Mouse (Mus musculus) inflammation-experienced regulatory T-cells, adult 6 months (primary cell): Measurements from ENCODE around the gene Wfdc12. TPM values are rescaled to one million over a fixed set of nuclear protein-coding genes. Genes with fewer than 3 reads are reported as not detected.
"Not testable (repeated sequence)": the region's sequence is repeated elsewhere in the genome, so short reads cannot be mapped to it uniquely, and the experiment has no call there.

Source experiments
- ATAC-seq: one replicate; pipeline ENCODE4 v1.8.0; 2017
- polyA plus RNA-seq, 3 experiments: library from polyadenylated mRNA; unstranded; fragments of 100-300 nt; shearing (Covaris generic); gene quantifications; one replicate each; pipeline ENCODE4 v1.2.1; 2017

The Wfdc12 gene
- polyA plus RNA-seq = not detected

DNA sequence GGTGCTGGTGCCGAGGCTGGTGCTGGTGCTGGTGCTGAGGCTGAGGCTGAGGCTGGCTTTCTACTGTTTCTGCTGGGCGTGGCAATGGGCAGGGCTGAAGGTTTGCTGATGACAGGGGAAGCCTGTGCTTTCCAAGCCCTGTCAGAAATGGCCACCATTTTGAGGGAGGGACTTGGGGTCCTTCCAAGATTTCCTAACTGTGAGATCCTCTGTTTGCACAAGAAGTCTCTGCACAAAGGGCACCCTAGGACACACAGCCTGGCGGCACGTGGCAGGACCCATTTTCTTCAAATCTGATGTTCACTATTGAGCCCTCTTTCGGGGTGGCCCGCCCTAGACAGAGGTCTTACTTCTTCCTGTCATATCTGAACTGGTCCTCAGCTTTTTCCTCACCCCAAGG is at the start of gene Wfdc12:
Wfdc12 (minus strand) TSS at position 33 of the 400 bp plus-strand sequence.
- no peak for ATAC-seq

DNA sequence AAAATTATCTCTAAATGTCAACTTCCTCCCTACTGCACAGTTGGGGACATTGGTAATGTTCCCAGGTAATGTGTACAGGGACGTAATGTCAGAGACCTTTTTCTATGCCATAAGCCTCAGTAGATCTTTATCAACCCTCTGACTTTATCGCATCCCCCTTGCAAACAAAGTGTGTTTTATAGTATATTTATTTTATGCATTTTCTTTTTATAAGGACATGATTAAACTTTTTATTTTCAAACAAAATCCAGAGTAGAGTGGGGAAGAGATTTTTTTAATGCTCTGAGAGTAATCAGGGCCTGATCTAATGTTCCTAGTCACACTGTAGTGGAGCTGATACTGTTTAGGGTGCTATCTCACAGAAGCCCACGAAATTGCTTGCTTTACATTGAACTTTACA is 48.0 kb upstream of the Wfdc12 start, which contains the start of gene Svs2:
Svs2 (minus strand) TSS at position 101 of the 400 bp plus-strand sequence.
- no peak for ATAC-seq

DNA sequence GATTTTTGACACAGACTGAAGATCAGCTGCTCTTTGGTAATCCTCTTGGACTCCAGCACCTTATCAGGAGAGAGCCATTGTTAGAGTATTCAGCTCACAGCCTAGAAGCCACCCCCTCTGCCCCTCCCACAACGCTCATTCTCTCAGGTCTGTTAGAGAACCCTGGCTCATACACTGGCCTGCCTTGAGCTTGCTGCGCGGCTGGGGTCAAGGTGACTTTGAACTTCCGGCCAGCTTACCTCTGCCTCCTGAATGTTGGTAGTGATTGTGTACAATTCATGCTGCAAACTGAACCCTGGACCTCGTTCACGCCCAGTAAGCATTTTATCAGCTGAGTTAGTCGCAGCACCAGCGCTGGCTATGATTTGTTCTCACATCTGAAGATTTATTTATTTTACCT is 42.3 kb upstream of the Wfdc12 start:
- no peak for ATAC-seq

DNA sequence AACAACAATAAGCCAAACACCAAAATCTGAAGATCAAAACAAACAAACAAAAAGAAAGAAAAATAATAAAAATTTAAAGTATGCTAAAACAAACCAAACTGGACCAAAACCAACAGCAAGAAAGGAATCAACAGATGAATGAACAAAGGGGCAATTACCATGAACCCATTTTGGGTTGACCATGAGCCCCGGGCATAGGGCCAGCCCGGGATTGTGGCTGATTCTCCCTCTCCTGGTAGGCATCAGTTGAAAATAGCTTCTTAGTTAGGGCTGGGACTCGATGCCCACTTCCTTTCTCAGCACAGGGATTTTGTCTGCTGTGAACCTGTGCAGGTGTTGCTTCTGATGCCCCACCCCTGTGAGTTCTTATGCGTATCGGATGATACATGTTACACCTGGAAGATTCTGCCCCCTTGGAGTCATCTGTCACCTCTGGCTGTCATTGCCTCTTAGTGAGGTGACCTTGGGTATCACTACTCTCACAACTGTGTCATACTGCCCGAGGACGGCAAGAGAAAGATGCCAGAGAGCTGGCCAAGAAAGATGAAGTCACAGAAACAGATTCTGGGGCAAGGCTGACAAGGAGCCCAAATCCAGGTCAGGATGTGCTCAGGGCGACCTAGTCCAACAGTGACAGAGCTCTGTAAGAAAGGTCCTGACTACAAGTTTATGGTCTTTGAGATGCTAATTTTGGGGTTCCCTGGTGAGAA is 38.1 kb upstream of the Wfdc12 start:
- no peak for ATAC-seq

DNA sequence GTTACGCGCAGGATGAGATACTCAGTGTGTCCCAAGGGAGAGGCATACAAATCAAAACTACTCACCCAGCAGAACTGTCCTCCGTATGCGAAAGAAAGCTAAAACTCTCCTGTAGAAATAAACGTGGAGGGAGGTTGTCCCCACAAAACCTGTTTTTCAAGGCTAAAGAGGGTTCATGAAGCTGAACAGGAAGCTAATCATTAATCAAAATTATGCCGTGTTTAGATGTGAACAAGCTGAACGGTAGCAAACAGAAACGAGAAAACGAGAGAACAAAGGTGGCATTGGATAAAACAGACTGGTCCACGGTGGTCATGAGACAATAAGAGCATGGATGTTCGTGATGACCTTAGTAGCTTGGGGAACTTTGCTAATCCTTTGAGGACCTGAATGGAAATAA is 31.1 kb upstream of the Wfdc12 start, which contains the start of gene Wfdc15b:
Wfdc15b (minus strand) TSS at position 139 of the 400 bp plus-strand sequence.
- no peak for ATAC-seq

DNA sequence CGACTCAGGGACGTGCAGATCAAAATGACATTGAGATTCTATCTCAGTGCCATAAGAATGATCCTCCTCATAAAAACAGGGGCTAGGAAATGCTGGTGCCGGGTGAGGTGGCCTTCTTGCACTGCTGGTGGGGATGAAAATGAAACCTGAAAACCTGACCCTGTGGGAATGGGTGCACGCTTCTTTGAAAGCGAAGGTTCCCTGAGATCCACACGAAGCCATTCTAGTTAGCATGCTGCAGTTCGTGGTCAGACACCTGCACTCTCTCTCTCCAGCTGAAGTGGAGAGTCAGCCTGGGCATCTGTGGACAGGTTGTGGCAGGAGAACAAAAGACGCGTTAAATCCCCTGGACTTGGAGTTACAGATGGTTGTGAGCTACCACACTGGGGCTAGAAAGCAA is 28.9 kb upstream of the Wfdc12 start:
- ATAC-seq = no peak

DNA sequence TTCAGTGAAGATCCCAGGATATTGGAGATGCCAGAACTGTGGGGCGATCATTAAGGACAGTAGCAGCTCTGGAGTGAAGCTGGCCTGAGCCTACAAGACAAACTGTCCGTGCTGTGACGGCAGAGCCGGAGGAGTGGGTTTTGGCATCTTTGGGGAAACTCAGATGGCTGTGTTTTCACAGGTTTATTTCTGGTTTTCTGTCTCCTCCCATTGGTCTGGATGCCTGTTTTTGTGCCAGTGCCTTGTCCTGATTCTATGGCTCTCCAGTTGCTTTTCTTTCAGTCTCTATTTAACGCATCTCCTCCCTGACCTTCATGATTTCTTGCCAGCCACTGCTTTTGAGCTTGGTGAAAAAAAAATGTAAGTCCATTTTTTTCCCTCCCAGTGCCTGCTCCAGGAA is 22.3 kb upstream of the Wfdc12 start:
- ATAC-seq = no peak

DNA sequence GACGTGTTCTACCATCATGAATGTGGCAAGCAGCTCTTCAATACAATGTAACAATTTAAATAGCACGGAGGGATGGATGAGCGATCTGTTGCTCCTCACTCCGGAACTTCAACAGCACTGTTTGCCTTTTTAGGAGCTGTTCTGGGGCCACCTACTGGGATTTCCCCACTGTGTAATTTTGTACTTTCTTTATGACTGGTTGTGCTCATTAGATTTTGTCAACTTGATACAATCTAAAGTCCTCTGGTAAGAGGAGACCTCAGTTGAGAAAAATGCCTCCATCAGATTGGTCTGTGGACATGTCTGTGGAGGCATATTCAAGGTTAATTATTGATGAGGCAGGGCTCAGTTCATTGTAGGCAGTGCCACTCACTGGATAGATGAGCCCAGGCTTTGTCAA is 20.5 kb upstream of the Wfdc12 start:
- ATAC-seq = peak; percentile 68

DNA sequence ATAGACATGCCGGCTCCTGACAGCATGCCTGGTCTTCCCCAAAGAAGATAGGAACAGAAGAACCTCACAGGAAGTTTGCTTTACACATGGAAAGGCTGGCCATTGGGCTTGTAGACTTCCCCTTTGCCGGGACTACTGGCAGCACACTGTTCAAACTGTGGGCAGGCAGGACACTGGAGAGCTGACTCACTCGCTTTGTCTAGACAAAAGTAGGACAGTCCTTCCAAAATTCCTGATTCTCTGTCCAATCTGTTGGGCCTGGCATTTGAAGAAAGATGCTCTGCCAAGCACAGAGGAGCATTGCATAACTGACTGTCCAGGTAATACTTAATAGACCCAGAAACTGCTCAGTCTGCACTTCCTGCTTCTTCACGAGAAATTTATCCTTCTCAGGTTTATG is 16.3 kb upstream of the Wfdc12 start:
- no peak for ATAC-seq

DNA sequence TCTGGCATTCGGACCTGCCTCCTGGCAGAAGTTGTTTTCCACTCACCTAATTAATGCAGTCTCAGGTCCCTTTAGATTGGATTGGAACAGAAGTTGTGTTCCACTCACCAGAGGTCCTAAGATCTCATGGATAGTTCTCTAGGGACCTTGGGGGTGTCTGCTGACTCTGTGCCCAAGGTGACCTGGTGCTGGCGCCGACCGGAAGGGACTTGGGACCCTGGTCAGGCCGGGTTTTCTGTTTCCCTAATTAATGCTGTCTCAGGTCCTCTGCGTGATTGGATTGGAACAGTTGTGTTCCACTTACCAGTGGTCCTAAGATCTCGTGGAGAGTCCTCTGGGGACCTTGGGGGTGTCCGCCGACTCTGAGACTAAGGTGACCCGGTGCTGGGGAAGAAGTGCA is 15.6 kb upstream of the Wfdc12 start:
- ATAC-seq = not testable (repeated sequence)

DNA sequence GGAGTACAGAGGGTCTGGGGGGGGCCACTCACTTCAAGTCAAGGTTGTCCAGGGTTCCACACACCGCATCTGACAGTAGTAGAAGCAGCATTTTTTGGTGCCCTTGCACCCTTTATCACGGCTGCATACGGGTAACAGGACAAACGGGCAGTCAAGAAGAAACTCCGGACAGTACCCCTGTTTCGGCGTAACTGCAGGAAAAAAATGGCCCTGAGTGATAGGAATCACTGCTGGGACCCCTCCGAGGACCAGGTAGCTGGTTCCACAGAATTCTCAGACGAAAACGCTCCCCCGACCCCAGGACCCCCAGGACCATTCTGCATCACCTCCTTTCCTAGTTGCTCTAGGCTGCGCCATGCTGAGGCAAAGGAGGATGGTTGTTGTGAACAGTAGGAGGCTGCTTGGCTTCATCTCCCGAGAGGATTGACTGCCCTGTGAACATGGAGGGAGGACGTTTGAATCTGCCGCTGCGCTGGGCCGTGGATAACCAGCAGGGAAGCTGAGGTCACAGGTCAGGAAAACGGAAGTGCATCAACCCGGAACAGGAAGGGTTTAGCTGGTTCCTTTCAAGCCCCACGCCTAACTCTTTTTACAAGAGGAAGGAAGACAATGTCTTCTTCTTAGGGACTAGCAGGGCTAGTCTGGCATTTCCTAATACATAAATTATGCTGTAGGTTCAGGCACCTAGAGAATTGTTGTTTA is 9.4 kb upstream of the Wfdc12 start, which contains the start of gene Wfdc15a:
Wfdc15a (minus strand) TSS at position 505 of the 702 bp plus-strand sequence.
- ATAC-seq = no peak

DNA sequence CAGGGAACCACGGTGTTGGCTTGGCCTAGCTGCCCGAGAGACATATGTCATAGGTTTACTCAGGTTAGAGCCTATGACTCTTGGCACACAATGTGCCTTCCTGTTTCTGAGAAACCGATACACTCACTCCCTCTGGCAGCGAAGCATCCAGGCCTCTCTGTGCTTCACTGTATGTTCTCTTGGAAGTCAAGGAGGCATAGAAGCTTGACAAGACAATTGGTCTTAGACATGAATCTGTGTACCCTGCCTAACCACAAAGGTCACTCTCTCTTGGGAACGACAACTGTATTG is 6.2 kb upstream of the Wfdc12 start:
- no peak for ATAC-seq

DNA sequence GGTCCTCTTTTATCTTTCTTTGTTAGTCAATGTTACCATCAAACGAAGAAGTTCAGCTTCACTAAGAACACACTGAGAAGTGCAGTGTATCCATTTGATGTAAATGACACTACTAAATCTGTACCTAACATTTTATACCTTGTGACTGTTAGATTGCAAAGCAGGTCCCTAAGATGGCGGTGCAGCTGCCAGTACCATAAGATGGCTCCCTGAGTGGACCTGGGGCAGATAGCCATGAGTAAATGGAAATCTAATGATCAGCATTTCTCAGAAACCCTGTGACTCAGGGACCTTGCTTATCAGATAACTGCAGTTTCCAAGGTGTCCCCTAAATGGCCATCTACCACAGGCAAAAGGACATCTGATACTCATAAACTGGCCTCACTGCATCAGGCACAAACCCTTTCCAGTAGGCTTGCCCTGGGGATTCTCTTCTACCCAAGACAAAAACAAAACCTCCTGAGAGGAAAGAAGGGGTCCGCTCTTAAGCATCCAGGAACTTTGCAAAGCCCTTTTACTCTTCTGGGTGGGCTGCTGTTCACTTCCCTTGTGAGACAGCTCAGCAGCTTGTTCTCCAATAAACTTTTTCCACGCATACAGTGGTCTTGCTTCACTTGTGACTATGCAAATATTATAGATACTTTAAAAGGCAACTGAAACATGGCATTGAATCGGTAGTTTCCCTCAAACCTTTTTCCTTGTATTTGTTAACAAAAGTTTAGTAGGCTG is 5.7 kb upstream of the Wfdc12 start:
- no peak for ATAC-seq

DNA sequence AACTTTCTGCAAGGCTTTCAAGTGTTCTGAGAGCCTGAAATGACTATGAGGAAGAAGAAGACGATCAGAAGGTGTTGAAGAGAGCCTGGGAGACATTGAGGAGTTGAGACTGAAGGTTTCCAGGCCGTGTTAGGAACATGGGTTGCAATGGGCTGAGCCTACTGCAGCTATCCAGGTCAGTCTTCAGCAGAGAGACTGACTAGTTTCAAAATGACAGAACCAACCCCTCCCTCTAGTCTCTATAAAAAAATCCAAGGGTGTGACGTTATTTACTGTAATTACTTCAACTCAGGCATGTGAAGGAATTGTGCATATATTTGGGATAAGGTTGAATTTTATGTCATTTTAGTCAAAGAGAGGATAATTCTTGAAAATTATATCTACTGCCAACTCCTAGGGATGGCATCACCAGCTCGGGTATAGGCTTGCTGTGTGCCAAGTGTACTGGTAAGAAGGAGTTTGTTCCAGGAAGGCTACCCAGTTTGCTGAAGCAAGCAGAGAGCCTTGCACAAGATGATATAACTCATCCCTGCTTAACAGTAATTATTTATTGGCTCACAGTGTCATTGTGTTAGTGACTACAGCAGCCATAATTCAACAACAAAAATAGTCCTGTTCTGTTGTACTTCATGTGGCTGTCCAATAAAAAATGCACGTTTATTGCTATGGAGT is 4.7 kb upstream of the Wfdc12 start:
- ATAC-seq = no peak

DNA sequence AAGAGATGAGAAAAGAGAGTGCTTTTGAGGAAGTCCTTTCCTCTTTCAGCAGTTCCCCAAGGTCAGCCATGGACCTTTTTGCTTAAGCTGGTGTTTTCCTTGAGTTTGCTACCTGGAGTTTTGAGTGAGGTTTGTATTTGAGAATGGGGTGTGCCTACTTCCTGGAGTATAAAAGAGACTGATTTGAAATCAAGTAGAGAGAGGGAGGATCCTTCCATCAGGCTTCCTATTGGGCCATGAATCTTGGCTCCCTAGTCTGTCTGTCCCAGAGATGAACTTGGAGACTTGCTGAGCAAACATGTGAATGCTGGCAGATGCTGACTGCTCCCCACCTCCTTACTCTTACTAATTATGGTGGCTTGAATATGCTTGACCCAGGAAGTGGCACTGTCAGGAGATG is 1.9 kb upstream of the Wfdc12 start:
- ATAC-seq = no peak

DNA sequence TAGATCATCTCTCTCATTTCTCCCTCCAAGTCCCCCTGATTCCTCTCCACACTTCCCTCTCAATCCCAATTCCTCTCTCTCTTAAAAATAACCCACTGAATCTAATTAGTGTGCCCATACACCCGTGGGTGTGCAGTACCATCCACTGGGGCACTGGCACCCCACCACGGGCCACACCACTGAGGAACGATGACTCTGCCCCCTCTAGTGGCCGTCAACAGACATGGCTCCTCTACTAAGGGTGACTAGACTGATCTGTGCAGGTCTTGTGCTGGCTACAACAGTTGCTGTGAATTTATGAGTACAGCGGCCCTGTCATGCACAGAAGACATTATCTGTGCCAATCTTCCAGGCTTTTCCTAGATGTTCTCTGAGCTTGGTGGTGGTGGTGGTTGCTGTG is 1.7 kb downstream of the Wfdc12 start:
- ATAC-seq = no peak

DNA sequence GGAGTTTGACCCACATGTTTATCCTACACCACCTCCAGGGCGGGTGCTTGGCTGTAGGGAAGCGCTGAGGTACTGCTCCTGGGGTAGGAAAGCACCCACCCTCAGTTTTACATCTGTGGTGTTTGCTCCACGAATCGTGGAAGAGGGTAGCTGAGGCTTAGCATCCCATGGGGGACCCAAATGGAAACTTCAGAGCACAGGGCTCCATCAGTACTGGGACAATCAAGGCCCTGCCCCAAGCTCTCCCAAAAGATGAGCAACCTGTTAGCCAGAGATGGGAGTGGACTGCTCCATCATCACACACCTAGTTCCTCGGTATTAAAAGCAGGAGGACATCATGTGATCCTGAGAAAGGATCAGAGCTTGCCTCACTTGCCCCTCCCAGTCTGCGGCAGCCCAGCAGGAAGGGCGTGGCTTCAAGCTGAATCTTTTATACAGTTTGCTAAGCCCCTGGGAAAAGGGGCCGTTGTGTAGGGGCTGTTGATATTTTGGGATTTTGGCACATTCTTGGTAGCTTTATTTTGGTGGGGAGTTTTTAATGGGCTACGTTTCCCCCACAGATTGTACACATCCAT is 6.2 kb downstream of the Wfdc12 start:
- ATAC-seq = no peak

DNA sequence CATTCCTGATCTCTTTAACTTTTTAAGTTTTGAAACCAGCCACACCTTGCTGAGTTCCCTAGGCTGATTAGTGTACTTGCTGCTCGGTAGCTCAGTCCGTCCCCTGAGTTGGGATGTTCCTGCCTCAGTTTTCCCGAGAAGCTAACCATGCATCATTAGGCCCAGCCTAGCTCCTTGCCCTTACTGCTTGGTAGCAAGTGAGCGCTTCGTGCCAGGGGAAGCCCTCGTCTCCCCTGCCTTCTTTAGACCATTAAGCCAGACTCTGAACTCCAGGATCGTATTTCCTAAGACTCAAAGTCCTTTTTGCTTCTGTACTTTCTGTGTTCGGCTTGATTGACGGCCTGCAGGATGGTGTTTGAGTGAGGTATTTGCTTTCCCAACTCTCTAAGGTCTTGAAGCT is 7.1 kb downstream of the Wfdc12 start:
- ATAC-seq = no peak

DNA sequence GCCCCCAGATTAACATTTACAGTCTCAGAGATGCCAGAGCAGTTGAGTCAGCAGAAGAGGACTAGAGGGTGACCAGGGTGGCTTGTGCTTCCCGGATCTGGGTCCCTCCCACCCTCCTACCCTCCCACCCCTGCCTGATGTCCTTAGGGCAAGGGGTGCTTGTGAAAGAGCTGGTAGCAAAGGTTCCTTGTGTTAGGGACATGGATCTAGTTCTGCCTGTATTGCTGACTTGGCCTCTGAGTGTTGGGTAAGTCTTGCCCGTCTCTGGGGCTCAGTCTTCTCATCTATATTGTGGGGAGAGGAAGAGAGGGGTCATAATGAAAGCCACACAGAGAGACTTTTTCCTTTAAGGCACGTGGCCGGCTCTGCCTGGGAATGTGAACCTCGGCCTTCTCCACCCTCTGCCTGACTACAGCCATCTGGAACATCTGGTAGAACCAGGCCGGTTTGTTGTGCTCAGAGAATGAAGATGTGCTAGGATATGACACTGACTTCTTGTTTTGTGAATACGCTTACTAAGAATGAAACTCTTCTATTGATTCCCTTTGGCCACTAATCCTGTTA is 7.6 kb downstream of the Wfdc12 start, which contains the start of gene Wfdc5:
Wfdc5 (minus strand) TSS at position 51 of the 564 bp plus-strand sequence.
- no peak for ATAC-seq

DNA sequence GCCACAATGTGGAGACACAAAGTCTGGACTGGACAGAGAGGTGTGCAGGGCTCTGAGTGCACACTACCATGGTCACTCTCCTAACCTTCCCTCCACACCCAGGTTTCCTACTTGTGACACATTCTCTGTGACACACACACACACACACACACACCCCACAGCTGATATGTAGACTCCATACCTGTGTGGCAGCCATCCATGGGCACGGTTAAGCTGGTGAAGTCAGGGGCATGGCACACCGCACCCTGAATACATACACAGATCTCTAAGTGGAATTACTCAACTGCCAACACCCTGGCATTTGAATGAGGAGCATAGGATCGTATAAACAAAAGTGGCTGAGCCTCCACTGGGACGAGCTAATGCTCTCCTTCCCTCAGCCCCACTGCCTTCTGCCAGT is 9.6 kb downstream of the Wfdc12 start:
- no peak for ATAC-seq

DNA sequence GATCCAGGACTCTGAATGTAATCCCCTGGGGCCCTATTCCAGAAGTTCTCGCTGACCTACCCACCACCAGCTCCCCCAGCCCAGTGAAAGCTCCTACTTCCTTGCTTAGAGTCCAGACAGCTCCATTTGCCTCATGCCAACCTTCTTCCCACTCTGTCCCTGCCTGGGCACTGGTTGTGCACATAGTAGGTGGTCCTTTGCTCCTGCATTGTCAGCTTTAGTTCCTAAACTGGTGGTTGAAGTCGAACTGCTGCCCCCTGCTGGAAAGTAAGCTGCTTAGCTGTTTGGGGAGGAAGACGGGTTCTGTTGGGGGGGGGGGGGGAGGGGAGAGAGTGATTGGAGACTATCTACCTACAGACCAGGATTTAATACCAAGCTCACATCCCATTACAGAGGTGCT is 10.3 kb downstream of the Wfdc12 start:
- ATAC-seq = no peak

DNA sequence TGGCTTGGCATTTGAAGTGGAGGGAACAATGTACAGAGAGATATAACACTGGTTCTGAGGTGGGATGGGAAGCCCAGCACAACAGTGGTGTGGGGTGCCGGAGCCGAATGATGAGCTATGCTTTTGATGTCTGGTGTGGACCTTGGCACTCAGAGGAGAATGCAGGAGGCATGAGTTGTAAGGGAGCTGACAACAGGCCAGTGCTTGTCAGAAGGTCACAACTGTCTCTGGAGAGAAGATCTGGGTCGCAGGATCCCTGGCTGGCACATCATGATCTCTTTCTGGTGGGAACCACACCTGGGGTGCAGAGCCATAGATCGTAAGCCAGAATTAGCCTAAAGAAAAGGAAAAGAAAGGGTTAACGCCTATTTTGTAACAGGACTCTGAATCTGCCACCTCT is 12.6 kb downstream of the Wfdc12 start:
- ATAC-seq = no peak
